Mouse (Mus musculus) spleen, postnatal 4 days (tissue): ENCODE results near the gene Lpar4.

ENCODE experiments used
- DNase-seq, 2 experiments: peaks; one replicate each; pipeline ENCODE4 v3.0.0; 2022; ENCODE audit warnings: low spot score in 2 of 2

Lpar4 gene

GRCm38 (mm10) chrX:106920175-106920827 is at the start of gene Lpar4:
TSS of gene Lpar4 (plus strand) at chrX:106920625.
- no peak for DNase-seq

DNA sequence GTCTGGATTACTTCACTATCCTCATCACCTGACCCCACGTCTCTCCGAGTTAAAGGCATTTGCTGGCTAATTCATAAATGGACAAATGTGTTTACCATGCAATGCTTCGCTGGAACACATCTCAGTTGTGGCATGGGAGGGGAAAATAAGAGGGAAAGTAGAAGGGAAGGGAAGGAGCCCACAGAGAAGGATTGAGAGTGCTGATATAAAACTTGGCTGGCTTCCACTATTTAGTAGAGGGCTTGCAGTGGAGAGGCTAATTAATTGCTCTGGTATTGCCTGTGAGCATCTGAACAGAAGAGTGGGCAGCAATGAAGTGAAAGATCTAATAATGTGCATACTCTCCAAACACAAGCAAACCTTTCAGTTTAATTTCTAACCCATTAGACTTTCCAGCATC is 49.0 kb upstream of the Lpar4 start:
- no peak for DNase-seq

- DNase-seq: no peak
These were observed 48.5 kb upstream of the Lpar4 start for GRCm38 (mm10) chrX:106871894-106872293.

DNA sequence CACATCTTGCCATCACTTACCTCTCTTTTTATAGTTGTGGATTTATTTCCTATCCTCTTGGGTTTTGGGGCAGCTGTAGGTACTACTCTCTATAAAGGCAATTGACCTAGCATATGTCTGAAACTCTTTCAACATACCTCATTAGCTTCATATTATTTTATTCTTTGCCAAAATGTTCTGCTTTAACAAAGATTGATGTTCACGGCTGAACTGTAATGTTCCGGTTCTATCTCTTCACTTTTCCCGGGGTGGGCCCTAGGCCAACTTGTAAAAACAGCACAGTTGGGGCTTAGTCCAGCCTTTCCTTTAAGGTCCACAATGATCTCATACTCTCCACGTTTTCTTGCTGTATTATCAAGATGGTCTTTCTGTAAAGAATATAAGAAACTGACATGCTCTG is 48.1 kb upstream of the Lpar4 start:
- DNase-seq: no peak

GRCm38 (mm10) chrX:106897707-106898275 is 22.6 kb upstream of the Lpar4 start:
- no peak for DNase-seq

DNA sequence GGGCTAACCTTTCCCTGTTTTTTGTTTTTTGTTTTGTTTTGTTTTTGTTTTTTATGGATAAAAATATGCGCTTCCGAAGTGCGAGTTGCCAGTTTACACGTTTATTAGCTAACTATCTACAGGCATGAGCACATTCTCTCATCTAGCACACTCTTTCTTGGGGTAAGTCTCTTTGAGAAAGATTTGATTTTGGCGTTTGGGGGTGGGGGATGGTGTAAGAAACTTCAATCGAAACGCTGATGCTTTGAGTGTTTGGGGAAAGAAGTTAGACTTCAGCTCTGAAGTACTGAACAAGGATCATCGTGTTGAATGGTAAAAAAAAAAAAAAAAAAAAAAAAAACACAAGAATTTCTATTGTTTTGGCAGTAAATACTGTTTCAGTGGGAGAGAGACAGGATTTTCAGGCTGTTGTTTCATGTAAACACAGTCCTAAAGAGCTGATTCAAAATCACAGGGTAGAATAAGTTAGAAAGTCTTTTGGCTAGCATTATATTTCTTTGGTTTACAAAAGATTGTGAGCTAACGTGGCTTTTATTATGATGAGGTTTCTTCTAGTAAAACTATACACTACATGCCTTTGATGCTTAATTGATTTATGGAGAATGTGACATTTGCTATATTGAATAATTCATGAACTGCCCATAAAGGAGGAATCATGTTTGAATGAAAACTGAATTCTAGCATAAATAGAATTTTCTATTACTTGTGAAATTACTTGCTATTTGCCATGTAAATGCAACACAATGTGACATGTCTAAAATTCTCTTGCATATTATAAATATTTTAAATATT is 599 bp downstream of the Lpar4 start:
- DNase-seq: no peak

DNA sequence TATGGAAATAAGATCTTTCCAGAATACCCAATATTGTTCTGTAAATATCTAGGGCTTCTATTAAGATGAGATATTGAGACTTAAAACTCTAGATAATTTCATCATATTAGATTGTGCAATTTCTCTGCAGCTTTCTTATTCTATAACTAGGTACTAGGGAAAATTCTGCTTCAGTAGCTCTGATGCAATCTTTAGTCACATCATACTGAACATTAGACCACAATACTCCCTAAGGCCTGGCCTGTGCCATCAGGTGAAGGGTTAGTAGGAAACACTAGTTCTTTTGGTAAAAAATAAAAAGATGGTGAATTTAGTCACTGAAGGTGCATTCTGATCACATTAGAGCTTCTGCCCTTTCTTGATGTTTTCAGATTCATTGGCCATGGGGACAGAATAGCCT is 4.1 kb downstream of the Lpar4 start:
- DNase-seq: no peak

- DNase-seq: no peak
These were observed 18.9 kb downstream of the Lpar4 start for GRCm38 (mm10) chrX:106939326-106939725.

GRCm38 (mm10) chrX:106950558-106950957 is 30.1 kb downstream of the Lpar4 start:
- no peak for DNase-seq

- no peak for DNase-seq
These were observed 30.6 kb downstream of the Lpar4 start for GRCm38 (mm10) chrX:106951016-106951415.

- no peak for DNase-seq
These were observed 33.4 kb downstream of the Lpar4 start for GRCm38 (mm10) chrX:106953840-106954239.

GRCm38 (mm10) chrX:106962233-106962632 is 41.8 kb downstream of the Lpar4 start:
- no peak for DNase-seq

GRCm38 (mm10) chrX:106964326-106964725 is 43.9 kb downstream of the Lpar4 start:
- no peak for DNase-seq
